Mouse (Mus musculus) WW6 (cell line): ENCODE measurements around the gene Zdhhc20.

Experiments
- DNase-seq: peaks from one replicate; pipeline ENCODE4 v3.0.0-alpha.2; 2013; ENCODE audit warnings: low read depth, low spot score

Gene Zdhhc20

GRCm38 (mm10) chr14:57825788-57826751 lies 64.0 kb downstream of the Zdhhc20 start, which contains the start of the genes Ska3 and Mrpl57:
TSS of gene Ska3 (minus strand) at chr14:57826185.
TSS of gene Mrpl57 (plus strand) at chr14:57826234.
- peak; percentile 79 for DNase-seq

DNA sequence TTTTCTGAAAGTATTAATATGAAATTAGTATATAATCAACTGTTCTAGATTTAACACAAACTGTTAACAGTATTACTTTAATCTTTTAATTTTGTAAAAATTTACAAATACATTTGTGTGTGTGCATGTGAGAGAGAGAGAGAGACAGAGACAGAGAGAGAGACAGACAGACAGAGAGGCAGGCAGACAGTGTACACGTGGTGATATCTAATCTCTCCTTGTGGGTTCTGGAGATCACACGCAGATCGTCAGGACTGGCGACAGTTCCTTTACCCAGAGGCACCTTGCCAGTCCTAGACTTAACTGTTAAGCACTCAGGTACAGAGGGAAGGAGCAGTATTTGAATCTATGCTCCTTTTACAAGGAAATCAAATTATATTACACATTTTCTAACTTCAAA lies 69.2 kb downstream of the Zdhhc20 start:
- no peak for DNase-seq

- no peak for DNase-seq
These were observed 78.2 kb downstream of the Zdhhc20 start for GRCm38 (mm10) chr14:57811844-57812243.

DNA sequence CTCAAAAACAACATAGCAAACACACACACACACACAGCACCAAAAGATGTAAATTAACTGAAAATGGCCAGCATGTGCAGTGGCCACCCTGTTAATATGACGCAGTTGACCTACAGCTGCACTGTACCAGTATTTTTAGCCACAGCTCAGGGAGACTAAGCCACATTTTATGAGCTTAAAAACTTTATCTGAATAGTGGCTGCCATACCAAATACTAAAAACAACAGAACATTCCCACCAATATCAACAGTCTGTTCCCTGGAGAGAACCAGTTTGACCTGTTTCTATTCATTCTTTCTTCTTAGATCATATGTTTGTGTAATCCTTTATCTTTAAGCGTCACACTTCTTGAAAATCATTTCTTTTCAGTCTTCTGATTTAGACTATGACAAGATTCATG lies 79.2 kb downstream of the Zdhhc20 start:
- no peak for DNase-seq

DNA sequence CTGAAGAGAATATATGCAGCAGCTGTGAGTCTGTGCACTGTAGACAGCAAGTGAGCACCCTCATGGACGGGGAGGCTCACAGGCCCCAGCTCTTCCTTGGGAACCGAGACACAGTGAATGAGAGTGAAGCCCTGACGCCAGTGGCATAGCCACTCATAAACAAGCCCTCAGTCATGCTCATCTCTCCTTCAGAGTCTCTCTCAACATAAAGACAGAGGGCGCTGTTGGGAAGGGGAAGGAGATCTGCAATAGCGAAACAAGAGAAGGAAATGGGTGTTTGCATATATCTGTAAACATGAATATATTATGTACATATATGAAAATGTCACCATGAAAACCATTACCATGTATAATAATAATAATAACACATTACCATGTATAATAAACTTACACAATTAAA lies 81.5 kb downstream of the Zdhhc20 start:
- DNase-seq: no peak

GRCm38 (mm10) chr14:57803731-57804130 lies 86.3 kb downstream of the Zdhhc20 start:
- DNase-seq: no peak

GRCm38 (mm10) chr14:57797991-57798931 lies 91.8 kb downstream of the Zdhhc20 start, which contains the start of gene Sap18:
TSS of gene Sap18 (plus strand) at chr14:57798180.
- DNase-seq: peak; percentile 95

DNA sequence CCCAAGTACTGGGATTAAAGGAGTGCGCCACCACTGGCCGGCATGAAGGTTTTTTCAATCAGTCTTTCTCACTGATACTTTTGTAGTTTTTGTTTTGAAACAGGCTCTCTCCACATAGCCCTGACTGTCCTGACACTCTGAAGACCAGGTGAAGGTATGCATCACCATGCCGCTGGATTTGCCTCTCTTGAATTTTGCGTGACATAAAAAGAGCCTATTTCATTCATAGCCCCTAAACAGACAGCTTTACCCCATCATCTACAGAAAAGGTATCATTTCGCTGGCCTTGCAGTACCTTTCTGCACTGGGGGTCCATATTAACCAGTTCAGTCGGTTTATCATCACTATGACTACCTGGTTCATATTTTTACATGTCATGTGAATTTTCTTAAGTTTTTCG lies 92.5 kb downstream of the Zdhhc20 start:
- no peak for DNase-seq

- no peak for DNase-seq
These were observed 98.9 kb downstream of the Zdhhc20 start for GRCm38 (mm10) chr14:57791171-57791570.

DNA sequence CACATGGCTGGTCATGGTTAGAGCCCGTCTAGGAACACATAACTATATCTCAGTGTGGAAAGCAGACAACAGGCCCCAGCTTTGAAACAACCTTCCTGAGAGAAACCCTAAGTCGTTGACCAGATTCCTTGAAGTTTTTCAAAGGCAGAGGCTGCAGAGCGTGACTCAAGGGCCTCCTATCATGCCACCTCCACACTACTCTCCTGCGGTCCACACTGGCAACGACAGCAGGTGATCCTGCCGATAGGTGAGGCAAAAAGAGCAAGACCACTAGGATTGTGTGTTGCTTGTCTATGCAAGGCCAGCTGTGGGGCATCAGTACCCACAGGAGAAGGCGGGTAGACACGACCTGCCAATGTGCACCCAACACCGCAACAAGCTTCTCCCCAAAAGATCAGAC lies 100.3 kb downstream of the Zdhhc20 start:
- no peak for DNase-seq

- DNase-seq: no peak
These were observed 100.8 kb downstream of the Zdhhc20 start for GRCm38 (mm10) chr14:57789311-57789710.

GRCm38 (mm10) chr14:57787406-57787805 lies 102.7 kb downstream of the Zdhhc20 start:
- no peak for DNase-seq
